Mouse (Mus musculus) megakaryocyte, embryonic 14.5 days (primary cell): ENCODE data around the gene Gm49027. TPM values are rescaled to one million over a fixed set of nuclear protein-coding genes. Genes with fewer than 3 reads are reported as not detected.

ENCODE experiments used
- H3K27me3 ChIP-seq: replicated peaks from 2 replicates; pipeline ENCODE3; 2012; ENCODE audit warnings: inconsistent platforms
- H3K36me3 ChIP-seq: replicated peaks from 2 replicates; pipeline ENCODE3; 2012; ENCODE audit warnings: low read length, inconsistent platforms, mixed read lengths
- H3K4me1 ChIP-seq: 2 replicates; pipeline ENCODE4 v1.6.1; 2012; ENCODE audit warnings: inconsistent platforms
- H3K4me3 ChIP-seq: replicated peaks from 2 replicates; pipeline ENCODE3; 2012; ENCODE audit warnings: moderate library complexity, mild to moderate bottlenecking, inconsistent platforms
- H3K9me3 ChIP-seq: 2 replicates; pipeline ENCODE4 v1.6.1; 2012; ENCODE audit warnings: inconsistent platforms
- FLI1 ChIP-seq: IDR thresholded peaks from 2 replicates; pipeline ENCODE4 v1.6.1; 2012; ENCODE audit warnings: low read length, inconsistent platforms, mixed read lengths
- GATA1 ChIP-seq: IDR thresholded peaks from 3 replicates; pipeline ENCODE4 v1.6.1; 2012; ENCODE audit warnings: mixed read lengths, low read length, inconsistent platforms, borderline replicate concordance
- polyA plus RNA-seq: library from polyadenylated mRNA; stranded (reverse); fragments of >175 nt; gene quantifications from 2 replicates; pipeline ENCODE4 v1.2.3, GENCODE M21; 2012; ENCODE audit warnings: low replicate concordance; ENCODE audit not compliant: insufficient read depth

The Gm49027 gene
- polyA plus RNA-seq, 1 experiment, result not detected

DNA sequence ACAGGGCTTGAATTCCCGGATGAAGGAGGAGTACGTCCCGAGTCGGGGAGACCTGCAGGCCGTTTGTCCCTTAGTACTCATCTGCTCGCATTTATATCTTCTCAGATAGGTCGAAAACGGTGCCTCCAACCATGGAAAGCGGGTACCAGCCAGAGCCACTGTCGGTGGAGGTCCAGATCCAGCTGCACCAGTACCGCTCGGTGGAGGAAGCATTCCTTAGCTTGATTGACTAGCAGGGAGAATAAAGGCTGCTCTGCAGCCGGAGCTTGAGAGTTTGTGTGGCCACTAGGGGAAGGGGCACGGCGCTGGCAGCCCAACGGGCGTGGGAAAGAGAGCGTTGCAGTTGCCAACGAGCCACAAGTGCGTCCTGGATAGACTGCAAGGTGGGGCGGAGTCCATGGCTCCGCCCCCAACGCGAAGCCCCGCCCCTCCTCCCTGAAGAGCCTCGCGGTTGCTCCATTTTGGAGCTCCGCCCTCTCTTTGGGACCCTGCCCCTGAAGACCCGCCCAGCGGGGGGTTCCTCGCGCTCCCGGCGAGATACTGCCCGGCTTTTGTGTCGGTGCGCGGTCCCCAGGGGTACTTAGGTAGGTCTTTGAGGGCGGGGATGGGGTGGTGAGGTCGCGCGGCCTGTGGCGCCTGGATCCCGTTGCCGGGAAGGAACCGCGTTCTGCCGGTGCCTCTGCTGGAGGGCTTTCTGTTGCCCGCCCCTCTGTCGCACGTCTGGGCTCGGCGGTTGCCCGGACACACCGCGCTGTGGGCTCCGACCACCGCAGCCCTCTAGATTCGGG lies 17.2 kb downstream of the Gm49027 start:
- peaks cover 14% of the 10 kb centered on the region for H3K36me3 ChIP-seq
- TF ChIP-seq GATA1, result no peak
- peaks cover 23% of the 10 kb centered on the region for H3K4me1 ChIP-seq
- peak overlapping the region; percentile 90 for H3K4me3 ChIP-seq
- H3K27me3 ChIP-seq, result peaks cover 64% of the 10 kb centered on the region
- H3K9me3 ChIP-seq, result no peaks in the 10 kb centered on the region

DNA sequence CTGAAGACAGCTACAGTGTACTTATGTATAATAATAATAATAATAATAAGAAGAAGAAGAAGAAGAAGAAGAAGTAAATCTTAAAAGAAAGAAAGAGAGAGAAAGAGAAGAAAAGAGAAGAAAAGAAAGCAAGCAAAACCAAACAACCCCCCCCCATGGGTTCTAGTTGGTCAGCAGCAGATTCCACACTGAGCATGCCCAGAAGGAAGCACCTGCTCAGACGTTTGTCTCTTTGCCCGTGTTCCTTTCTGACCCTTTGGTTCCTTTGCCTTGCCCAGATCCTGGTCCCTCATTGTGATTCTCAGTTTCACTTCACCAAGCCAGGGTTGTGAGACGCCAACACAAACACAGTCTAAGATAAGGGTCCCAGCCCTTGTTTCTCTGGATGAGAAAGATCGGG lies 23.3 kb downstream of the Gm49027 start:
- Histone ChIP-seq H3K27me3 (peaks cover 67% of the 10 kb centered on the region), H3K4me1 (peaks cover 28% of the 10 kb centered on the region), H3K9me3 (no peaks in the 10 kb centered on the region), H3K36me3 (no peaks in the 10 kb centered on the region), H3K4me3 (no peak overlapping the region)
- TF ChIP-seq FLI1 (no peak), GATA1 (no peak)

DNA sequence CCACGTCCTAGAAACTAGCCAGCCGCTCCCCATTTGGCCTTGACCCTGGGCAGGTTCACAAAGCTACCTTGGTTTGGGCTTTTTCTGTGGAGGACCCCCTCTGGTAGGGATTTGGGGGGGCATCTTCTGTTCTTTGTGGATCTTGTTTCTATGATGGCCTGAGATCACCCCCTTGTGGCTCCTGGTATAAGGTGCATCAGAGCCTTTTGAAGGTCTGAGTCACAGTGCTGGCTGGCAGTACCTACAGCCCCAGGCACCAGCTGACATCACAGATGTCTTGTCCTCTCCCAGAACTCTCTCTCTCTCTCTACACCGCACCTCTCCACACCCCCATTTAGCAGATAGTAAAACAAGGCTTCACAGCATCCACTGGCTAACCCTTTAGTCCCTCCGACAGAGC lies 25.6 kb downstream of the Gm49027 start:
- no peaks in the 10 kb centered on the region for H3K9me3 ChIP-seq
- H3K4me1 ChIP-seq, result peaks cover 34% of the 10 kb centered on the region
- TF ChIP-seq GATA1, result no peak
- TF ChIP-seq FLI1, result no peak
- no peak overlapping the region for H3K4me3 ChIP-seq
- H3K36me3 ChIP-seq, result no peaks in the 10 kb centered on the region
- peaks cover 64% of the 10 kb centered on the region for H3K27me3 ChIP-seq

DNA sequence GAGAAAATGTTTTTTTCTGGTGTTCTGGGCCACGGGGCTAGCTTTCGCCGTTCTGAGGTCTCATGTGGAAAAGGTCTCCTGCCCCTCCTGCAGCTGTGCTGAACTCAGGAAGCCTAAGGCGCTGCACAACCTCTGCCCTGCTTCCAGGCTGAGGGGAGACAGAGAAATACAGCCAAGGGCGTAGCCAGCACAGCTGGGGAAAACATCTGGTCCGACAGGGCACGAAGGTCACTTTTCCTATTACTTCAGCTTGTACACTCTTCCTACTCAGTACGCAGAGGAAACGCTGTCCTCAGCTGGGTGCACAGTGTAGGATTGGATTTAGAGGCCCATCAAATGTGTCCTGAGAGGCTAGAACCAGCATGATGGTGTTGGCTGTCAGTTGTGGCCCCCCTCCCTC lies 35.4 kb downstream of the Gm49027 start:
- no peak for TF ChIP-seq FLI1
- no peak for TF ChIP-seq GATA1
- H3K4me1 ChIP-seq, result peaks cover 13% of the 10 kb centered on the region
- H3K9me3 ChIP-seq, result peaks cover 9% of the 10 kb centered on the region
- peaks cover 69% of the 10 kb centered on the region for H3K27me3 ChIP-seq
- no peak overlapping the region for H3K4me3 ChIP-seq
- no peaks in the 10 kb centered on the region for H3K36me3 ChIP-seq

DNA sequence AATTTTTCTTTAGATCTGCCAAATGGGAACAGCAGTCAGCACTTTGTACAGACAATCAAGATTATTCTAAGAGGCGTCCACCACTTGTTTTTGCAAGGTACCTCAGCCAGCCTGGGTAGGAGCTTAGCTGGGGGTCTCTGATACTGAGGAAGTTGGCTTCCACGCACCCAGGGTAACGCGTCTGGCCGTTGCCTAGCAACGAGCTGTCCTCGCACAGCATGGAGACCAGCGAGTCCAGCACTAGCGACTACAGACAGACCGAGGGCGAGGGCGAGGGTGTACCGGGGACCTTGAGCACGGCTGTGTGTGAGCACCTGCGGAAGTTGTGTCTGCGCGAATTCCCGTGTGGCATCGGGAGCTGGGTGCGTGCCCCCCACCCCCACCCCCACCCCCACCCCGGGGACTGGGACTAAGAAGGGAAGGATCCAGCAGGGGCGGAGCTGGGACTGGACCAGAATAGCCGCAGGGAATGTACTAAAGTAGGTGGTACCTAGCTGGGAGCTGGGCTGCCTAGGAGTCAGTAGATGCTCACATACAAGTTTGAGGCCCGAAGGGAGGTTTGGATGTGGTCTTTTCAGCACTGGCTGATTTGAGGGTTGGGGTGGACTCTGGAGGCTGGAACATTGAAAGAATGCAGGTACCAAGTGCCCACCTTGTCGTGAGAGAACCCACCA lies 36.0 kb downstream of the Gm49027 start, which contains the start of the genes Lrrc43 and Il31:
Gene Lrrc43, plus strand, starts transcription at position 194 of the 674 bp plus-strand sequence.
Gene Il31, minus strand, starts transcription at position 378 of the 674 bp plus-strand sequence.
- no peaks in the 10 kb centered on the region for H3K36me3 ChIP-seq
- H3K4me3 ChIP-seq, result peak within 1 kb of the TSS; percentile 70
- H3K9me3 ChIP-seq, result peaks cover 7% of the 10 kb centered on the region
- no peak for TF ChIP-seq FLI1
- H3K4me1 ChIP-seq, result peaks cover 13% of the 10 kb centered on the region
- peaks cover 72% of the 10 kb centered on the region for H3K27me3 ChIP-seq

DNA sequence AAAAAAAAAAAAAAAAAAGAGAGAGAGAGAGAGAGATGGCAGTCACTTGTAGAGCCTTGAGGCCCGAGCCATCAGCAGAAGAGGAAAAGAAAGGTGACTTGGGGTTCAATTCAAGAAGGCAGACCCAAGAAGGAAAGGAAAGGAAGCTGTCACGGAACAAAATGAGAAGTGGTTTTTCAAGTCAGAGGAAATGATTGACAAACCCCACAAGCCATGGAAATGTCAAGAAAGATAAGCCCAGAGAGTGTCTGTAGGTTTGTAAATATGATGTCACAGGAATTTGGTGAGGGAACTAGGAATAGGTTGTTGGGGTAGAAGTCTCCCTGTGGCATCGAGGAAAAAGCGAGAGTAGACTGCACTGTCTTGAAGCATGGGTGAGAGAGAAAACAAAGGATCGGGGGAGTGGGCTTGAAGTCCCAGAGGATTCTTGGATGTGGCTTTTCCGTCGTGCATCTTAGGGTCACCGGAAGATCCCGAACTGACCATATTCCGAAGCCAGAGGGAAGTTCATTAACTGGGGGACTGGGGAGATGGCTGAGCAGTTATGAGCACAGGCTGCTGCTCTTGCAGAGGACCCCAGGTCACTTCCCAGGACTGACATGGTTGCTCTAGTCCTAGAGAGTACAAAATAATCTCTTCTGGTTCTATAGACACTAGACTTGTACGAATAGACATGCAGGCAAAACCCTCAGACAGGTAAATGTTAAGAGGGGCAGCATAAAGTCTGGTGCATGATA lies 37.5 kb downstream of the Gm49027 start:
- H3K27me3 ChIP-seq, result peaks cover 64% of the 10 kb centered on the region
- no peak overlapping the region for H3K4me3 ChIP-seq
- H3K36me3 ChIP-seq, result no peaks in the 10 kb centered on the region
- no peak for TF ChIP-seq FLI1
- TF ChIP-seq GATA1, result no peak
- H3K9me3 ChIP-seq, result no peaks in the 10 kb centered on the region
- peaks cover 13% of the 10 kb centered on the region for H3K4me1 ChIP-seq

DNA sequence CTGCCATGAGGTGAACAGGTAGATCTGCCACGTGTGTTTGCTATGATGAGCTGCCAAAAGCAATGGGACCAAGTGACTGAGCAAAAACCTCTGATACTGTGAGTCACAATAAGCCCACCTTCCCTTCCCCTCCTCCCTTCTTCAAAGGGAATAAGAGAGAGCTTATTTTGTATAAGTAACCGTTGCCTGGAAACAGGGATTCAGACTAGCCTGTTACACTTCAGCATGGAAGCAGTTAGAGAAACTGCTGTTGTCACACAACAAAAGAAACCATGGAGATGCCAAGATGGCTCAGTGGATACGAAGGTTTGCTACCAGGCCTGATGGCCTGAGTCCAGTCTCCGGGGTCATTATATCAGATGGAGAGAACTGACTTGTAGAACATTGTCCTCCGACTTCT lies 51.5 kb downstream of the Gm49027 start:
- Histone ChIP-seq H3K27me3 (peaks cover 28% of the 10 kb centered on the region), H3K36me3 (no peaks in the 10 kb centered on the region), H3K4me3 (no peak overlapping the region), H3K4me1 (peaks cover 20% of the 10 kb centered on the region), H3K9me3 (no peaks in the 10 kb centered on the region)
- TF ChIP-seq FLI1 (no peak), GATA1 (no peak)

DNA sequence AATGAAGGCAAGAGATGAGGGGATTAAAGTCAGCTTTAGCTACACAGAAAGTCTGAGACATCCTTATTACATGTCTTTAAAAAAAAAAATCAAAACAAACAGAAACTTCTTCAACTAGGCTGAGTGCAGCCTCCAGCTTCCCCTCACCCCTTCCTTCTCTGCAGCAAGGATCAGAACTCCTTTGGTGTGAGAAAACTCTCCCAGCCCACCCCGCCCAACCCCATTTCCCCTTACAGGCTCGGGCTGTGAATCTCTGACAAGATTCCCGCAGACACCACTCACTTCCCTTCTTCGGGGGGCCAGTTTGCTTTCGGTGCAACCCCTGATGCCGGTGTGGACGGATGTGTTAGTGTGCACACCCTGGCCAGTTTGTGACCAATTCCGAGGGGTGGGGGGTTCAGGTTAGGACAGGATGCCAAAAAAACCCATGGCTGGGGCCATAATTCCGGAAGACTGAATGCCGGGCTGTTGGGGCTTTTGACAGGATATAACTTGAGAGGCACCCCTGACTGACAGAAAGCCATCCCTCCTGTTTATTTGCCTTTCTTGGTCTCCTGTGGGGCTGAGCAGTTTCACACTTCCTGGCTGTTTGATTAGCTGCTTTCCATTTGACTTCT lies 54.4 kb downstream of the Gm49027 start:
- TF ChIP-seq FLI1, result no peak
- no peak for TF ChIP-seq GATA1
- H3K4me3 ChIP-seq, result peak overlapping the region; percentile 86
- H3K36me3 ChIP-seq, result no peaks in the 10 kb centered on the region
- peaks cover 29% of the 10 kb centered on the region for H3K27me3 ChIP-seq
- peaks cover 20% of the 10 kb centered on the region for H3K4me1 ChIP-seq
- H3K9me3 ChIP-seq, result no peaks in the 10 kb centered on the region; the same call in 1 of the 2 replicates

DNA sequence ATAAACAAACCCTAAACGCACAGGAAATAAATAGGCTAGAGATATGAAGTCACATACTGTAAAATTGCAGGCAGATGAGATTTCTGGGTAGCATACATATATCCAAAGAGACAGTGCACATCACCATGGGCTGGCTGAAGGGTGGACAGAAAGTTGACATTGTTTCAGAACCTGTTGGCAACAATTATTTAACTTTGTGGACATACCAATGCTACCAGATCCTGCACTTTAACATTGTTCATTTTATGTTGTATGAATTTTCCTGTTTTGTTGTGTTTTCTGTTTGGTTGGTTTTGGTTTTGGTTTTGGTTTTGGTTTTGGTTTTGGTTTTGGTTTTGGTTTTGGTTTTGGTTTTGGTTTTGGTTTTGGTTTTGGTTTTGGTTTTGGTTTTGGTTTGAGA lies 60.6 kb downstream of the Gm49027 start:
- Histone ChIP-seq H3K9me3 (no peaks in the 10 kb centered on the region; the same call in 1 of the 2 replicates), H3K27me3 (peaks cover 22% of the 10 kb centered on the region), H3K4me3 (no peak overlapping the region), H3K36me3 (no peaks in the 10 kb centered on the region), H3K4me1 (peaks cover 3% of the 10 kb centered on the region; the same call in 1 of the 2 replicates)
- TF ChIP-seq FLI1 (no peak), GATA1 (no peak)

Other genes with a start within 250 kb of the Gm49027 start
- gene Bcl7a, start 181.7 kb downstream of the Gm49027 start, polyA plus RNA-seq, result 13.0 and 23.7 TPM in 2 replicates
- gene Mlxip, start 130.7 kb downstream of the Gm49027 start, polyA plus RNA-seq, result 1.7 and 3.1 TPM in 2 replicates
- not detected in 2 replicates for gene Lrrc43, start 36.2 kb downstream of the Gm49027 start, polyA plus RNA-seq
- not detected in 2 replicates for gene Il31, start 36.0 kb downstream of the Gm49027 start, polyA plus RNA-seq
- not detected in 2 replicates for gene B3gnt4, start 15.0 kb downstream of the Gm49027 start, polyA plus RNA-seq
- 7.4 TPM in 1 of 2 replicates, not detected in the other for gene Diablo, start 1.3 kb downstream of the Gm49027 start, polyA plus RNA-seq
- 4.6 TPM in 1 of 2 replicates, not detected in the other for gene Vps33a, start 47.5 kb upstream of the Gm49027 start, polyA plus RNA-seq
- 3.7 TPM in 1 of 2 replicates, not detected in the other for gene Clip1, start 159.1 kb upstream of the Gm49027 start, polyA plus RNA-seq
- gene Zcchc8, start 195.6 kb upstream of the Gm49027 start, polyA plus RNA-seq, result 24.3 and 25.8 TPM in 2 replicates
- 15.1 TPM in 1 of 2 replicates, not detected in the other for gene Rsrc2, start 223.9 kb upstream of the Gm49027 start, polyA plus RNA-seq
- gene Kntc1, start 224.2 kb upstream of the Gm49027 start, polyA plus RNA-seq, result 0.78 TPM in 1 of 2 replicates, not detected in the other